Mouse (Mus musculus): Measurements from ENCODE around the gene Trrap.
"Not testable (repeated sequence)": the region's sequence is repeated elsewhere in the genome, so short reads cannot be mapped to it uniquely, and the experiment has no call there.

Gene Trrap

DNA sequence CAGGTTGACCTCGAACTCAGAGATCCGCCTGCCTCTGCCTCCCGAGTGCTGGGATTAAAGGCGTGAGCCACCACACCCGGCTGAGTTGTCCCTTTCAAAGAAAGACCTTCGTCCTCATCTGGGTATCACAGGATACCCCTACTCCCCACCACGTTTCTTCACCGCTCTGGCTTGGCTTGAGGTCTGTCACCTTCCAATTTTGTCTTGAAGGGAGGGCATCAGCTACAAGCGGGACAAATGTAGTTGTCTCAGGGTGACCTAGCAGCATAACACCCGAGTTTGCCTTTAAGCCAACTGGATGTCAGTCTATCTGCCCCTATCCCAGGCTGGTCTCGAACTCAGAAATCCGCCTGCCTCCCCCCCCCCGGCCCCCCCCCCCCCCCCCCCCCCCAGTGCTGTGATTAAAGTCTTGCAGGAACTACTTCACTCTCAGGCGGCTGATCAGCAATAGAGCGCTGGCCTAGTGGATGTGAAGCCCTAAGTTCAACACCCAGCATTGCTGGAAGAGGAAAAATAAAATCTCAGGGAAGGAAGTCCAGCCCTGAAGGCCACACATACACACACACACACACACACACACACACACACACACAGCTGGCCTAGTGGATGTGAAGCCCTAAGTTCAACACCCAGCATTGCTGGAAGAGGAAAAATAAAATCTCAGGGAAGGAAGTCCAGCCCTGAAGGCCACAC lies at the start of gene Trrap:
Gene Trrap, plus strand, starts transcription at position 627 of the 693 bp plus-strand sequence.
- DNase-seq (ENCODE audit: low spot score): not testable (repeated sequence)

DNA sequence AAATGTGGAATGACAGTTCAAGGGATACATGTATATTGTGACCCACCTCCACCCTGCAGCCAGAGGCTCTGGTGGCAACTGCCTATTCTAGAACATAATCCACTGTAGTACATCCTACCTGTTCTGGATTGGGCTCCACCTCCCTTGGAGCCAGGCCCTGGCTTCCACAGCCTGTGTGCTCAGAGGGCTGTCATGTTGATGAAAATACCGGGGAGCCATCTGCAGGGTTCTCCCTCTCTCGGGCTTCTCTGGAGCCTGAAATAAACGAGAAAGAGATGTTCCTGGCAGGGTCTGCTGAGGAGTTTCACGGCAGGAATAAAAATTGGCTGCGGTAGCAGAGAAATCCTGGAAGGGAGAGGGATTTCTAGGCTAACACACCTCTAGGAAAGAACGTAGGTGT lies 47.8 kb upstream of the Trrap start:
- no peak for DNase-seq (ENCODE audit: low spot score)

DNA sequence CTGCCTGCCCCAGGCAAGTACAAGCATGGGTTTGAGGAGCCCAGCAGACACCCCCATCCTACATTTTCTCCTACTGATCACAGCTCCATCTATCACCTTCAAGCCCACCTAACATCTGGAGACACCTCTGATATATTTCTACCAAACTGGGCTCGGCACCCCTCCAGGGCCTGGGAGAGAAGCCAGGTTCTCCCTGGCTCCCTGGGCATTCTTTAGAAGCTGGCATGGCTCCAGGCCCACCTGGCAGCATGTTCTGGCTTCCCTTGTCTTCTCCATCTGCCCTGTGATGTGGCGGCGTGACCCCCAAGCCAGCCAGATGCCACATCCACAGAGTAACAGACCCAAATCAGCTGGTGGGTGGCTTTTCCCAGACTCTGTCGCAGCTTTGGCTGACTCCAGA lies 47.3 kb upstream of the Trrap start:
- DNase-seq (ENCODE audit: low spot score): no peak

DNA sequence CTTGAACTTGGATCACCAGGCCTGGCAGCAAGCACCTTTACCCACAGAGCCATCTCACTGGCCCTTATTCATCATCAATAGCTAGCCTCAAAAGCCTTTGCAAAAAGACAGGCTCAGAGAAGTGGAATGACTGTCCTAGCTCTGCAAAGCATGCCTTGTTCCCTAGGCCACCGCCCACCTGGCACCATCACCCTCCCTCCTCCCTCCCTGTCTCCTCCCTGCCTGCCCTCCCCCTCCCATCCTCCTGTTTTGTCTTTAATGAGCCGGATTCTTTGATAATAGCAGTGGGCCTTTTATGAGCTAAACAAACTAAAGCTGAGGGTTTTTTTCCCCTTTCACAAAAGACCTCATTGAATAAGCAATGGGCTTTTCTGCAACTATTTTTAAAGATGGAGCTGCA lies 42.6 kb upstream of the Trrap start:
- no peak for DNase-seq (ENCODE audit: low spot score)

DNA sequence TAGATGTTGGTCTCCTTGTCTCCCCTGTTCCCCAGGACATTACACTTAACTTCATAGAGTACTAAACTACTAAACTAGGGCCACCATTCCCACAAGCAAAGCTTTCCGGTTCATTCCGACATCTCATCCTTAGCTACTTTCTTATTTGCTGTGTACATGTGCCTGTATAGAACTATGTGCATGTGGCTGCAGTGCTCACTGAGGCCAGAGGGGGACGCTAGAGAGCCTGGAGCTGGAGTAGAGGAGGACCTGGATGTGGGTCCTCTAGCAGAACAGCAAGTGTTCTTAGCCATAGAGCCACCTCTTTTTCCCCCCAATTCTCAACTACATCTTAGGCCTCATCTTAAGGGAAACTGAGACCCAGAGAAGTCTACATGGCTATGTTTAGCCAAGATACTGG lies 42.0 kb upstream of the Trrap start:
- no peak for DNase-seq (ENCODE audit: low spot score)

DNA sequence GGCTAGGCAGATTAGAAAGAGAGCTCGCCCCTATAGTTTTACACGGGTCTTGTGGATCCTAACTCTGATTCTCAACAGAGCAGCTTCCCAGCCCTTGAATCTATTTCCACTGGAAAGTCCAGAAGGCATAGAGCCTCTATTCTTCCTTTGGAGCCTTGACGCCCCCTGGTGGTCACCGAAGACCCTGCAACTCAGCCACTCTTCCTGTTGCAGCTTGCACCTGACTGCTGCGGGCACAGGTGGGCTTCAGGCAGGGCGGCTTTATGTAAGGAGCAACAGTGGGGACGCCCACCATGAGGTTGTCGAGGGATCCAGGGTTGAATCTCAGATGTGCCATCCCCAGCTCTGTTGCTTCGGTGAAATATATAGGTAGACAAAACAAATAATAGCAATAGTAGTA lies 40.4 kb upstream of the Trrap start:
- DNase-seq (ENCODE audit: low spot score): peak; percentile 74

DNA sequence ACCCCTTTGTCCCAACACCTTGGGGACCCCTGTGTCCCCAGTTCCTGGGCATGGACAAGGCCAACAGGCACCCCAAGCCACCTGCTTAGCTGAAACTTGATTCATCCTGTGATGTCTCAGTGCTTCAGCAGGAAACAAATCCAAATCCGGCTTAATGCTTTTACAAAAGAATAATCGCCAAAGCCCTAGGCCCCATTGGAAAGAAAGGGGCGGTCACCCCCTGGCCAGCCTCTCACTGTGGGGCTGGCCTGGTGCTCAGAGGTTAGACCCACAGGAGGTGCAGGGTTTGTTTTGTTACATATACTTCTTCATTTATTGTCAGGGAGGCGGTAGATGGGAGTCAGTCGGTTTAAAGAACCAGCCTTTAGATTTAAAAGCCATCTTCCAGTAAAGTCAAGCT lies 39.3 kb upstream of the Trrap start:
- no peak for DNase-seq (ENCODE audit: low spot score)

DNA sequence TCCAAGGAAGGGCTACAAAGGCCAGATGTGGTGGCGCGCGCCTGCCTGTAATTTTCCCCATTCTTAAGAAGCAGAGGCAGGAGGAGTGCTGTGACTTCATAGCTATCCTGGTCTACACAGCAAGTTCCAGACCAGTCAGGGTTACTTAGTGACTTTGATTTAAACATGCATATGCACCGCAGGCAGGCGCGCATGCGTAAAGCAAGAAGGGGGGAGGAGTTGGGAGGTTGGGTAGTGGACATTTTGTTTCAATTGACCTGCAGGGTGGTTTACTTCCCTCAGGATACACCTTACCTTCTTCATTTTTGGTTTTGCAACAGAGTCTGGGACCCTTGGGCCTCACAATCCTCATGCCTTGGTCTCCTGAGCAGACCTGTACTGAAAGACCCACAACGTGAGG lies 38.3 kb upstream of the Trrap start:
- DNase-seq (ENCODE audit: low spot score): no peak

DNA sequence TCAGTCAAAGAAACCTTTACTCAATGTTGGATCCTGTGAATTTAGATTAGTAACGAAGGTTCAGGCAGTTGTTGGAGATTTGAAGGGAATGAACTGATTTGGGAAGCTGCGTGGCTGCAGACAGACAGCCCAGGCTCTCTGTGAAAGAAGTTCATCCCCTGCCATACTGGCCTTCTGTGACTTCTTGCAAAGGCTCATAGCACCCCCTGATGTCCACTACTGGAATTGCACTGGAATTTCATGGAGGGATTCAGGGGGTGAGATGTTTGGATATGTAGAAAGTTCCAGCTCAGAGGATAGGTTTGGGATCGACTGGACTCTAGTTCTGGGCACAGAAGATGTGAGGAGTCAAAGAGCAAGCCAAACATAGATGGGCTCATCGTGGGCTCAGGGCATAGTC lies 33.6 kb upstream of the Trrap start:
- peak; percentile 54 for DNase-seq (ENCODE audit: low spot score)

DNA sequence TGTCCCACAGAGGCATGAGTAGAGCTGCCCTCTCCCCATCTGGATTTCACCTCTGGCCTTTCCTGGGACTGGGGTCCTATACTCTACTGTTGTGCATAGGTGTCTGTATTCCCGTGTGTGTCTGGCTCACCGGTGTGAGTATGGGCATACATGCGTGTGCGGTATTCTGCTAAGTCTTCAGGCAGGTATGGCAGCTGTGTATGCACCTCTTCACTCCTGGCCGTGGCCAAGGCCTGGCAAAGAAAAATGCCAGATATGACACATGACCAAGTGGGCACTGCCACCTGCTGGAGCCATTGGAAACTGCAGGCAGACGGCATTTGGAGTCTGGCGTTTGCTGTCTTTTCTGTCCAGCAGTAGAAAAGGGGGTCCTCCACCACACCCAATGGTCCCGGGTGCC lies 32.6 kb upstream of the Trrap start:
- DNase-seq (ENCODE audit: low spot score): peak; percentile 58

DNA sequence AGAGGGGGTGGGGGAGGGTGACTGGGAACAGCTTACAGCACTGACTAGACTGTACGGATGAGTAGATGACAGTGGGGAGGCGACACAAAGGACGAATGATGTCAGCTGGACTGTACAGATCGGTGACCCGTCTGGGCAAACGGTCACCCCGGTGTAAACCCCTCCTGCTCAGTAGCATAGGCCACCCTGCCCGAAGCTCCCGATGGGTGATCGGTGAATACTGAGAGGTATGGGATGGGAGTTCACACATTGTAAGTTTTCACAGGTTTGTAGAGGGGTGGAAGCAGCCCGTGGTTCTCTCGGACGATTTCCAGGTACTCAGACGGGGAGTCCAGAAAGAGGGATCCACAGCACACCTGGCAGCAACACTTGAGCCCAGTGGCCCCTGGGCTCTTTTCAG lies 30.4 kb upstream of the Trrap start:
- no peak for DNase-seq (ENCODE audit: low spot score)

DNA sequence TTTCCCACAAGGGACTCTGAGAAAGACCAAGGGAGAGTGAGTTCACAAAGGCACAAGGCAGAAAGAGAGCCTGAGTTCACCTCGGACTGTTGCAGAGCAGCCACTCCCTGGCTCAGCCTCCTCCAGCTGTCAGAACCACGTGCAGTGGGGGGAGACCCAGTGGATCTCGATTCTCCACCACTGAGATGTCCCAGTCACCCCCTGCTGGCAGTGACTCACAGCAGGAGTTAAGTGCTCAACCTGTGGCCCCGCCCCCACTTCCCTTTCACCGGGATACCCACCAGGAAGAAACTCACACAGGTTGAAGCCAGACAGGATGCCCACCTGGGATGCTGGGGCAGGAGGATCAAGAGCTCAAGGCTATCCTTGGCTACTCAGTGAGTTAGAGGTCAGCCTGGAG lies 15.1 kb upstream of the Trrap start:
- no peak for DNase-seq (ENCODE audit: low spot score)

DNA sequence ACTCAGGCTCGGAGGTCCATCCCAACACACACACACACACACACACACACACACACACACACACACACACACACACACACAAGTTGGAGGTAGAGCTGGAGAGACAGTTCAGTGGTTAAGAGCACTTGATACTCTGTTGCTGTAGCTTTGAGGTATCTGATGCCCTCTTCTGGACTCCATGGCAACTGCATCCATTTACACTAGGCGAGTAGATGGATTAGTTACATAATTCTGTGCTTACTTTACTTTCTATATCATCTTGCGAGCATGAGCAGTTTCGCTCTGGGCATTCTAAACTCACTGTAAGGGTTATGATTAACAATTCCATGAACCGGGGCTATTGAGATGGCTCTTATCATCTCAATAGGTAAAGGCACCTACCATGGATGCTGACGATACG lies 14.5 kb upstream of the Trrap start:
- peak; percentile 26 for DNase-seq (ENCODE audit: low spot score)

DNA sequence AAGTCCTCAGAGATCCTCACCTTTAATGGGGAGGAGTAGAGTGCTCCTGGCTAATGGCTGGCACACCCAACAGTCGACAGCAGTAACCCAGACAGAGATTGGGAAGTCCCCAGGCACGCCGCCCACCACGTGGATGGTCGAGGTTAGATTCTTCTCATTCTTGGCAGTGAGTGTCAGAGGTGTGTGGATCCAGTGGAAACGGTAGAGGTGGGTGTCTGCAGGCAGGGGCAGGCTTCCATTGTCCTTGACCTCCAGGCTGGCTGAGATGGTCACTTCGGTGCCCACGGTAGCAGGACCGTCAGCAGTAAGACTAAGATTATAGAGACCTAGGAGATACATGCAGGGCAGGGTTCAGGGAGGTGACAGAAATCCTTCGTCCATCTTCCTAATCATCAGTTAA lies 12.3 kb upstream of the Trrap start:
- no peak for DNase-seq (ENCODE audit: low spot score)

DNA sequence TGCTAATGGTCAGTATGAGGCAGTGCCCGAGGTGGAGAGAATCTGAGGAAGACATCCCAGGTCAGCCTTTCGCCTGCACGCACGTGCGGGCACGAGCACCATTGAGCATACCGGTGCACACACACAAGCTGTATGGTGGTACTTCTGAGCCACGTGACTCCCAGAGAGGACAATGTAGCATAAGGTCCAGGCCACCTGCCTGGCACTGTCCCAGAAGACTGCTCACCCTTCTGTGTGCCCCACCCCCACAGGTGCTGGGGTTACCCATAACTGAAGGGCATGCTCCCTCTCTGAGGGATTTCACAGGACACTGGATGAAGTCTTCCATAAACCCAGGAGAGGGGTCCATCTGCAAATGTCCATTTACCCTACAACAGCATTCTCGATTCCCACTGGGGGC lies 10.1 kb upstream of the Trrap start:
- DNase-seq (ENCODE audit: low spot score): no peak

DNA sequence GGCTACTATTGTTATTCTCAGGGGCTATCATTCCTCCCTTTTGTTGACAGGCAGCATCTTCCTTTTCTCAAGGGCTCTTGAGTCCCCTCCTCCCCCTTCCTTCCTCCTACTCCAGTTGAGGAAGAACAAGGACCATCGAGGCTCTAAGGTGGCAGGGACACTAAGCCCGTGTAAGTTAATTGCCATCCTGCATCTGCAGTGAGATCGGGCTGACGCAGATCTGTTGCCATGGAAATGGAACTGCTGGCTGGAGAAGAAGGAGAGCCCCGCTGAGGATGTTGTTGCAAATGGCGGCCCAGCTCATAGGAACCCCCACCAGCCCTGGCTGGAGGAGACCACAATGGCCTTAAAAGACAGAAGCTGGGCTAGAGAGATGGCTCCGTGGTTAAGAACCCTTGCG lies 9.1 kb upstream of the Trrap start:
- DNase-seq (ENCODE audit: low spot score): no peak

DNA sequence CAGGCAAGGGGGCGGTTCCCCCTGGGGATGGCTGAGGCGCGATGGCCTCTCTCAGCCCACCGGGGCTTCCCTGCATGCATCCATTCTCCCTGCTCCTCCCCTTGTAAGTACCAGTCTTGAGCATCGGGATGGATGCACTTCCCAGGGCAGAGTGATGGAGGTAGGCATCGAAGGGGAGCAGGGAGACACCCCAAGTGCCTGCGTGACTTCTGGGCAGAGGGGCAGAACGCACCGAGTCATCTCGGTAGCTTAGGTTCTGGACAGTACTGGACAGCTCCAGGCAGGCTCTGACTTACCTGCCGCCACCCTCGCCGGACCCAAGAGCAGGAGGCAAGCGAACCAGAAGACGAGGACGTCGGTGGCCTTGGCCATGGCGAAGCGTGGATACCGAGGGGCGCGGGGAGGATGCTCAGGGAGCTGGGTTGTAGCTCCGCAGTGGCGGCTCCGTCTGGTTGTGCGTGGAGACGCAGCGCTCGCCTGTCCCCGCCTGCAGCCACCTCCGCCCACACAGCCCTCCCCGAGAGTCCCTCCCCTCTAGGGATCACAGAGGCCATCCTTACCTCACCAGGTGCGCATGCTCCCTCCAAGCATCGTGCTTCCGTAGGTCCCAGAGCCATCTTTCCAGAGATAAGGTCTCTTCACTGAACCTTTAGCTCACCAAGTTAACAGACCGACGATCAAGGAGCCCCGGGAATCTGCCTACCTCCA lies 6.2 kb upstream of the Trrap start, which contains the start of gene Tmem130:
Gene Tmem130, minus strand, starts transcription at position 658 of the 708 bp plus-strand sequence.
- DNase-seq (ENCODE audit: low spot score): no peak

DNA sequence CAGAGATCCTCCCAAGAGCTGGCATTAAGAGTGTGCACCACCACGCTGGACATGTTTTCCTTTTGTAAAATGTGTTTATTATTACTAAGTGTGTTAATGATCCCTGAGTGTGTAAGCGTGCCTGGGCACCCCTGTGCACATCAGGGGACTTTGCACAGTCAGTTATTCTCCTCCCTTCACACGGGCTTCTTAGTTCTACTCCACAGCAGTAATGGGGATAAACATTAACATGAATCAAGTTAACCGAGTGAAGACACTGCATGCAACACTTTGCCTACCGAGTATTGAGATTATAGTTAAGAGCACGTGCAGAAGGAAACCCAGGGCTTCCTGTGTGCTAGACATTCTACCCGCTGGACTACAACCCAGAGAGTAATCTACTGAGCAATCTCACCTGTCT lies 1.5 kb upstream of the Trrap start:
- DNase-seq (ENCODE audit: low spot score): no peak

DNA sequence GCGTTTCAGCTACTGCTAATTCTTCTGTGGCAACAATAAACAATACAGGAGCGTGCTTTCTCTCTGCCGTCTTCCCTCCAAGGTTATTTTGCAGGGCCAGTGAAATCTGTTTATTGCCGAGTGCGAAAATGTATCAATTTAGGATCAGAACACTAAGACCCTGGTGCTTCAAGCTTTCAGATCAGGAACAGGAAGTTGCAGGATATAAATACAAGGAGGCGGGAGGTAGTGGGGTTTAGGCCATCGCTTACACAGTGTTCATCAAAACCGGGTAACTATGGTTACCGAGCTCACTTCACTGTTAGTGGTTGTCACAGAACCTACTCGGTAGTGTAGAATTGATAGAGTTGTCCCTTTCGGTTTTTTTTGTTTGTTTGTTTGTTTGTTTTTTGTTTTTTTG lies 886 bp upstream of the Trrap start:
- no peak for DNase-seq (ENCODE audit: low spot score)

DNA sequence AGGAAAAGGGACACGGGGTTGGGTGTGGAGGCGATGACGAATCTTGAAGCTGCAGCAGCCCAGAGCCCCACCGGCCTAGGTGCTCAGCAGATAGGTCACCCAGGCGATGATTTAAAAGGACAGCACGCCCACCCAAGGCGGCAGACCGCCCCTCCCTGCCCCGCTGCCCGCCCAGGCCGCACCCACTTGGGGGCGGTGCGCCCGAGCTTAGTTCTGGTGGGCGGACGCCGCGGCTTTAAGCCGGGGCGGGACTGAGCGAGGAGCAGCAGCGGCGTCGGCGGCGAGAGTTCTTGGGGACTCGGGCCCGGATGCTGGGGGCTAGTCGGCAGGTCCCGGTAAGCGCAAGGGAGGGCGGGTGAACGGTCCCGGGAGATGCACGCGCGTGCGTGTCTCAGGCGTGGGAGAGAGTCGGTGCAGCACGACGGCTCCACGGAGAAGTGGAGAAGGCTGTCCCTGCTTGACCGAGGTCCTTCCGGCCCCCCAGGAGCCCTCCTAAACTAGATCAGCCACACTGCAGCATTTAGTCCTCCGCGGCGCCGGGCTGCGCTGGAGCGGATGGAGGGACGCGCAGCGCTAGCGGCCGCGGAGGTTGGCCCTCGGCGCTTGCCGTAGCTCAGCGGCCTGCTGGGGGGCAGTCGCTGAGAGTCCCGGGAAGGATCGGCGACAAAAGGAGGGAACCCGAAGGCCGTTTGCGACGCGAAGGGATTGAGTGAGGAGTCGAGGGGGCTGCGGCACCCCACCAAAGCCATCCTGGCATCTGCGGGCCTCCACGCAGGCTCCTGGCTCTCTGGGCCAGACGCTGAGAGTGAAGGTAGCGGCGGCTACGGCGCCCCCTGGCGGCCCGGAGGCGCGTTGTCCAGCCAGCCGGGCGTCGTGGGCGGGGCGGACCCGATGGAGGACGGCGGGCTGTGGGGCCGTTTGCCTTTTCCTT lies 644 bp downstream of the Trrap start:
- DNase-seq (ENCODE audit: low spot score): peak; percentile 90

DNA sequence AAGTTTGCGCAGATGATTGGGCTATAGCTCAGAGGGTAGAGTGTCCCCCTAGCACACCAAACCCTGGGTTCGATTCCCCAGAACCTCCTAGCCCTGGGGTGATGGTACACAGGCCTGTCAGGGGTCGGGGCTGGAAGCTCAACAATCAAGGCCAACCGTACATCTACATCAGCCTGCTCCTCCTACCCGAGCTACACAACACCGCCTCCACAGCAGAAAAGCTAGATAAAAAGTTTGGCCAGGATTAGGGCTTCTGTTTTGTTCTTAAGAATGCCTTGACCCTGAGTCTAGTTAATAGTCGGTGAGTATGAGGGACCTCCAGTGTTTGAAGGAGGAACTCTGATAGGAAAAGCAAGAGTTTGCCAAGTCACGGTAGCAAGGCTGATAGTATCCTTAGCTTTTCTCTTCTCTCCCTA lies 1.5 kb downstream of the Trrap start:
- DNase-seq (ENCODE audit: low spot score): no peak

DNA sequence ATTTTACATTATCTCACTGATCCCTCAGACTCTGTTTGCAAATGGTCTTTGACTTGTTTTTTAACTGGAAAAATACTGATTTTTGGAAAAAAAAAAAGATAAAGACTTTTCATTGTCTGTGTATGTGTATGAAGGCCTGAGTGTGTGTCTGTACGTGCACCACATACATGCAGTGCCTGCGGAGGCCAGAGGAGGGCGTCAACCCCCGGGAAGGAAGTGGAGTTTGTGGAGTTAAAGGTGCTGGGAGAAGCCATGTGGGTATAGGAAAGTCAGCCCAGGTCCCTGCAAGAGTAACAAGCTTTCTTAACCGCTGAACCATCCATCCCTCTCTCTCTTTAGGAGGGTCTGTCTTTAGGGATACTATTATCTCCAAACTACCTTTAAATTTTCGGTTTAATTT lies 5.7 kb downstream of the Trrap start:
- no peak for DNase-seq (ENCODE audit: low spot score)

DNA sequence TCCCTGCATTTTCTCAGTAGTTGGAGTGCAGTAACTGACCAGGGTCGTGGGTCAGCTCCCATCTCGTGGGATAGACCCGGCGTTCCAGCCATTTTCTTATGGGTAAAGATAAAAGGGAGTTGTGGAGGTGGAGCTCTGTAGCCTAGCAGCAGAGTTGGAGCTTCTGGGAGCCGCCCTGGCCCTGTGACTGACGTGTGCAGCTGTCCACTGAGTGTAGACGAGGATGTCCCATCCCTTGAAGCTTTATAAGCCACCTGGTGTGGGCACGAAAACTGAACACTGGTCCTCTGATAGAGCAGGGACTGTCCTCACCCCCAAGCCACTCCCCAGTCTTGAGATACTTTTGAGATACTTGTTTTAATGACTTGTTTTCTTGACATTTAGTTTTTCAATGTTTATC lies 13.1 kb downstream of the Trrap start:
- no peak for DNase-seq (ENCODE audit: low spot score)

Data from ovary, postnatal 14 days (tissue).